Mouse (Mus musculus): ENCODE measurements around the gene Igsf9. TPM values are rescaled to one million over a fixed set of nuclear protein-coding genes. Genes with fewer than 3 reads are reported as not detected.

The Igsf9 gene
- polyA plus RNA-seq, 1 experiment from 2014 or later: 94.4 TPM

GRCm38 (mm10) chr1:172485821-172486220 lies 4.2 kb downstream of the Igsf9 start:
- WGBS: 13% methylated on average over 6 of the region's 6 CpGs
- no peaks in the 10 kb centered on the region; the same call in 1 of the 2 replicates for H3K36me3 ChIP-seq (ENCODE audit: control insufficient read depth, insufficient read depth, low read length)
- no peak for DNase-seq (ENCODE audit: low spot score)

GRCm38 (mm10) chr1:172486236-172486635 lies 4.6 kb downstream of the Igsf9 start:
- DNase-seq (ENCODE audit: low spot score) (peak; percentile 77), ATAC-seq (replicated peaks; ENCODE audit: low FRiP score) (peak; percentile 52)
- Histone ChIP-seq H3K4me2 (ENCODE audit: low read depth, low read length, severe bottlenecking) (peak overlapping the region; percentile 53), H3K9me3 (ENCODE audit: control insufficient read depth, low read length) (no peaks in the 10 kb centered on the region), H3K27me3 (ENCODE audit: control insufficient read depth, insufficient read depth, low read length) (no peaks in the 10 kb centered on the region), H3K9ac (ENCODE audit: low read length) (peak overlapping the region; percentile 59), H3K27ac (ENCODE audit: low read depth, low read length) (peak overlapping the region; percentile 87), H3K4me1 (replicated peaks; ENCODE audit: control insufficient read depth, insufficient read depth, low read length) (peaks cover 47% of the 10 kb centered on the region), H3K4me3 (ENCODE audit: low read depth, low read length) (peak overlapping the region; percentile 27), H3K36me3 (ENCODE audit: control insufficient read depth, insufficient read depth, low read length) (no peaks in the 10 kb centered on the region; the same call in 1 of the 2 replicates)
- 10% methylated on average over 4 of the region's 4 CpGs for WGBS

More at GRCm38 (mm10) chr1:172485821-172486220, 4.2 kb downstream of the Igsf9 start:
- no peaks in the 10 kb centered on the region for H3K27me3 ChIP-seq (ENCODE audit: control insufficient read depth, insufficient read depth, low read length)
- peak overlapping the region; percentile 27 for H3K4me3 ChIP-seq (ENCODE audit: low read depth, low read length)
- H3K4me1 ChIP-seq (replicated peaks; ENCODE audit: control insufficient read depth, insufficient read depth, low read length): peaks cover 49% of the 10 kb centered on the region
- H3K4me2 ChIP-seq (ENCODE audit: low read depth, low read length, severe bottlenecking): peak overlapping the region; percentile 53
- peak overlapping the region; percentile 59 for H3K9ac ChIP-seq (ENCODE audit: low read length)
- H3K27ac ChIP-seq (ENCODE audit: low read depth, low read length): peak overlapping the region; percentile 87
- 0 out of 2 replicates have a peak, but pooled peaks have one; percentile 6 for ATAC-seq (replicated peaks; ENCODE audit: low FRiP score)
- no peaks in the 10 kb centered on the region for H3K9me3 ChIP-seq (ENCODE audit: control insufficient read depth, low read length)

GRCm38 (mm10) chr1:172486651-172487050 lies 5.1 kb downstream of the Igsf9 start:
- H3K4me3 ChIP-seq (ENCODE audit: low read depth, low read length): peak overlapping the region; percentile 27
- no peak for ATAC-seq (replicated peaks; ENCODE audit: low FRiP score)
- H3K4me2 ChIP-seq (ENCODE audit: low read depth, low read length, severe bottlenecking): peak overlapping the region; percentile 53
- H3K9ac ChIP-seq (ENCODE audit: low read length): peak overlapping the region; percentile 59
- H3K4me1 ChIP-seq (replicated peaks; ENCODE audit: control insufficient read depth, insufficient read depth, low read length): peaks cover 43% of the 10 kb centered on the region
- H3K27ac ChIP-seq (ENCODE audit: low read depth, low read length): peak overlapping the region; percentile 87
- no peaks in the 10 kb centered on the region; the same call in 1 of the 2 replicates for H3K36me3 ChIP-seq (ENCODE audit: control insufficient read depth, insufficient read depth, low read length)
- H3K9me3 ChIP-seq (ENCODE audit: control insufficient read depth, low read length): no peaks in the 10 kb centered on the region
- WGBS: 23% methylated on average over 5 of the region's 5 CpGs
- DNase-seq (ENCODE audit: low spot score): no peak
- H3K27me3 ChIP-seq (ENCODE audit: control insufficient read depth, insufficient read depth, low read length): no peaks in the 10 kb centered on the region

DNA sequence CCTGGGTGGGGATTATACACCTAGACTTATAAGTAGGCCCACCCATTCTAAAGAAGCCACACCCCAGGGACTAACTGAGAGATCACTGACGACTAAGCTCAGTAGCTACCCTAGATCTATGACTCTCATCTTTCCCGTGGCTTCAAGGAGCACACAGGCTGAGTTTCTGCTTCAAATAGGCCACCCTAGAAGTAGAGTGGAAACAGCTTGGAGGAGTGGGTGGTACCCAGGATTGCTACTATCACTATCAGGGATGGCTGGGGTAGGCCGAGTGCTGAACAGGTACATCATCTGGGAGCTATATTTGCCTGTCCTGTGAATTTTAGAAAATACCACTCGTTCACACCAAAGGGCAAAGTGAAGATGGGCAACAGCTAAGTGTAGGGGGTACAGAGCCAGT lies 6.3 kb downstream of the Igsf9 start:
- ATAC-seq (replicated peaks; ENCODE audit: low FRiP score) (no peak), DNase-seq (ENCODE audit: low spot score) (no peak)
- Histone ChIP-seq H3K4me3 (ENCODE audit: low read depth, low read length) (no peak overlapping the region), H3K27me3 (ENCODE audit: control insufficient read depth, insufficient read depth, low read length) (no peaks in the 10 kb centered on the region), H3K36me3 (ENCODE audit: control insufficient read depth, insufficient read depth, low read length) (no peaks in the 10 kb centered on the region; the same call in 1 of the 2 replicates), H3K27ac (ENCODE audit: low read depth, low read length) (no peak overlapping the region), H3K4me2 (ENCODE audit: low read depth, low read length, severe bottlenecking) (no peak overlapping the region), H3K4me1 (replicated peaks; ENCODE audit: control insufficient read depth, insufficient read depth, low read length) (peaks cover 43% of the 10 kb centered on the region), H3K9ac (ENCODE audit: low read length) (no peak overlapping the region), H3K9me3 (ENCODE audit: control insufficient read depth, low read length) (no peaks in the 10 kb centered on the region)
- WGBS: 81% methylated on average over 4 of the region's 4 CpGs

DNA sequence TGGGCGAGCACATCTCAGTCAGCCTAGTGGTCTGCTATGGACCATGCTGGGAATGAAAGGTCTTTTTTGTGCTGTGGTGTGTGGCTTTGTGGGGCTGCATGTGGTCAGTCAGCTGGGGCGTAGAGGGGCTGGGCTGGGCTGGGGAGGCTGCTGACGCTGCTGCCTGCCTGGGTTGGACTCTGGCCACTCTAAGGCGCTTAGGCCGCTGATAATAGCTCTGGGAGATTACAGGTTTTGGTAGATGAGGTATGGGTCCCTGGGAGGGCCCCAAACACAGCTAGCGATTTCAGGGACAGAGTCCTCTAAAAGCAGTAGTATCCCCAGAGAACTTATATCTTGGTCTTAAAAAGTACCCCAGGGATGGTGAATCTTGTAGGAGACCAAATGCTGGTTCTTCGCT lies 7.2 kb downstream of the Igsf9 start:
- Histone ChIP-seq H3K9ac (ENCODE audit: low read length) (no peak overlapping the region), H3K4me1 (replicated peaks; ENCODE audit: control insufficient read depth, insufficient read depth, low read length) (peaks cover 37% of the 10 kb centered on the region)
- no peak for DNase-seq (ENCODE audit: low spot score)

GRCm38 (mm10) chr1:172489585-172490250 lies 8.1 kb downstream of the Igsf9 start:
- ATAC-seq (replicated peaks; ENCODE audit: low FRiP score) (peak; percentile 19; the same call in 1 of the 2 replicates), DNase-seq (ENCODE audit: low spot score) (no peak)
- no peaks in the 10 kb centered on the region for H3K9me3 ChIP-seq (ENCODE audit: control insufficient read depth, low read length)
- H3K36me3 ChIP-seq (ENCODE audit: control insufficient read depth, insufficient read depth, low read length): no peaks in the 10 kb centered on the region; the same call in 1 of the 2 replicates
- no peaks in the 10 kb centered on the region for H3K27me3 ChIP-seq (ENCODE audit: control insufficient read depth, insufficient read depth, low read length)
- no peak overlapping the region for H3K9ac ChIP-seq (ENCODE audit: low read length)
- no peak overlapping the region; the same call in 1 of the 2 replicates for H3K4me2 ChIP-seq (ENCODE audit: low read depth, low read length, severe bottlenecking)
- WGBS: 59% methylated on average over 12 of the region's 12 CpGs
- peaks cover 28% of the 10 kb centered on the region for H3K4me1 ChIP-seq (replicated peaks; ENCODE audit: control insufficient read depth, insufficient read depth, low read length)
- no peak overlapping the region for H3K27ac ChIP-seq (ENCODE audit: low read depth, low read length)
- H3K4me3 ChIP-seq (ENCODE audit: low read depth, low read length): no peak overlapping the region

More for the DNA sequence above, 7.2 kb downstream of the Igsf9 start:
- no peak overlapping the region for H3K4me3 ChIP-seq (ENCODE audit: low read depth, low read length)
- no peak overlapping the region for H3K4me2 ChIP-seq (ENCODE audit: low read depth, low read length, severe bottlenecking)
- H3K27ac ChIP-seq (ENCODE audit: low read depth, low read length): no peak overlapping the region
- WGBS: 81% methylated on average over 7 of the region's 7 CpGs
- ATAC-seq (replicated peaks; ENCODE audit: low FRiP score): no peak
- no peaks in the 10 kb centered on the region for H3K27me3 ChIP-seq (ENCODE audit: control insufficient read depth, insufficient read depth, low read length)
- H3K36me3 ChIP-seq (ENCODE audit: control insufficient read depth, insufficient read depth, low read length): no peaks in the 10 kb centered on the region; the same call in 1 of the 2 replicates
- H3K9me3 ChIP-seq (ENCODE audit: control insufficient read depth, low read length): no peaks in the 10 kb centered on the region

DNA sequence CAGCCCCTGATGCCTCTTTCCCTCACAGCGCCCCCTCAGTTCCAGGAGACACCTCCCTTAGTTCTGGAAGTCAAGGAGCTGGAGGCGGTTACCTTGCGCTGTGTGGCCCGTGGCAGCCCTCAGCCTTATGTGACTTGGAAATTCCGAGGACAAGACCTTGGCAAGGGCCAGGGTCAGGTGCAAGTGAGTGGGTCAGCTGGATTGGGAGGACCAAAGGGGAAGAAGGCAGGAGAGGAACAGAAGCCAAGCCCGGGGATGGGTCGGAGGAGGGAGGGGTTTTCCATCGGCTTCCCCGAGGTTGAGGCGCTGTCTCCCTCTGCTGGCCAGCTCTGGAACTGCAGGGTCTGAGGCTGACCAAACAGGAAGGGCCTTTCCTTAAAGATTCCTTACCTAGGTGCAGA lies 8.7 kb downstream of the Igsf9 start:
- no peak overlapping the region for H3K27ac ChIP-seq (ENCODE audit: low read depth, low read length)
- peak overlapping the region; percentile 29; the same call in 1 of the 2 replicates for H3K4me2 ChIP-seq (ENCODE audit: low read depth, low read length, severe bottlenecking)
- H3K4me3 ChIP-seq (ENCODE audit: low read depth, low read length): no peak overlapping the region
- H3K36me3 ChIP-seq (ENCODE audit: control insufficient read depth, insufficient read depth, low read length): peaks cover 3% of the 10 kb centered on the region; the same call in 1 of the 2 replicates
- peaks cover 24% of the 10 kb centered on the region for H3K4me1 ChIP-seq (replicated peaks; ENCODE audit: control insufficient read depth, insufficient read depth, low read length)
- H3K9ac ChIP-seq (ENCODE audit: low read length): no peak overlapping the region
- peak; percentile 29 for ATAC-seq (replicated peaks; ENCODE audit: low FRiP score)
- DNase-seq (ENCODE audit: low spot score): peak; percentile 94
- 8% methylated on average over 10 of the region's 10 CpGs for WGBS
- H3K9me3 ChIP-seq (ENCODE audit: control insufficient read depth, low read length): no peaks in the 10 kb centered on the region
- no peaks in the 10 kb centered on the region for H3K27me3 ChIP-seq (ENCODE audit: control insufficient read depth, insufficient read depth, low read length)

DNA sequence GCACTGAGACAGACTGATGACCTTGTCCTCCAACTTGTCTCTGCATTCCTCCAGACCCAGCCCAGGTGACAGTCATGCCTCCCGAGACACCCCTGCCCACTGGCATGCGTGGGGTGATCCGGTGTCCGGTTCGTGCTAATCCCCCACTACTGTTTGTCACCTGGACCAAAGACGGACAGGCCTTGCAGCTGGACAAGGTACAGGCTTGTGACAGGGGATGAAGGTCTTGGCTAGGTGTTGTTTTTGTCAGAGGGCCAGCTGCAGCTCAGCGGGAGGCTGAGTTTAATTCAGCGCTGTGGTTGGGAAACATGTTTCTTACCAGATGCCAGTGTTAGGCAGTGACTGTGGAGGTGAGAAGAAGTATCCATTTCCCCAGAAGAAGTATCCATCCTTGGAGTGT lies 10.5 kb downstream of the Igsf9 start:
- no peak for ATAC-seq (replicated peaks; ENCODE audit: low FRiP score)
- Histone ChIP-seq H3K4me1 (replicated peaks; ENCODE audit: control insufficient read depth, insufficient read depth, low read length) (peaks cover 6% of the 10 kb centered on the region), H3K4me3 (ENCODE audit: low read depth, low read length) (no peak overlapping the region), H3K27ac (ENCODE audit: low read depth, low read length) (no peak overlapping the region), H3K36me3 (ENCODE audit: control insufficient read depth, insufficient read depth, low read length) (peaks cover 4% of the 10 kb centered on the region), H3K9ac (ENCODE audit: low read length) (no peak overlapping the region), H3K9me3 (ENCODE audit: control insufficient read depth, low read length) (no peaks in the 10 kb centered on the region), H3K4me2 (ENCODE audit: low read depth, low read length, severe bottlenecking) (no peak overlapping the region), H3K27me3 (ENCODE audit: control insufficient read depth, insufficient read depth, low read length) (no peaks in the 10 kb centered on the region)
- DNase-seq (ENCODE audit: low spot score): no peak
- 91% methylated on average over 8 of the region's 8 CpGs for WGBS
